Mouse (Mus musculus) gastrocnemius, adult 2 months (tissue): ENCODE measurements around the gene Aaas. TPM values are rescaled to one million over a fixed set of nuclear protein-coding genes. Genes with fewer than 3 reads are reported as not detected.

Experiments used
- DNase-seq: peaks from one replicate; pipeline ENCODE4 v3.0.0; 2022
- H3K27ac ChIP-seq: fragments of 200-600 bp; 2 replicates; pipeline ENCODE4 v1.8.1; 2022; ENCODE audit warnings: mild to moderate bottlenecking
- H3K4me3 ChIP-seq: fragments of 200-600 bp; 2 replicates; pipeline ENCODE4 v1.8.1; 2022; ENCODE audit warnings: mild to moderate bottlenecking, moderate library complexity
- CTCF ChIP-seq: fragments of 200-600 bp; IDR thresholded peaks from 2 replicates; pipeline ENCODE4 v1.8.1; 2022; ENCODE audit warnings: antibody characterized with exemption, mild to moderate bottlenecking, moderate library complexity
- intact Hi-C: fragments of 180-260 bp; cut with DNase I; formaldehyde crosslinking; loops from one replicate; pipeline ENCODE4 v1.15.1; 2025
- total RNA-seq, 2 experiments: library from RNA; stranded (reverse); gene quantifications; 2 replicates each; pipeline ENCODE4 v1.2.3; 2021

The Aaas gene
- total RNA-seq, 2 experiments from 2014 or later, result 5.7 to 7.8 TPM

DNA sequence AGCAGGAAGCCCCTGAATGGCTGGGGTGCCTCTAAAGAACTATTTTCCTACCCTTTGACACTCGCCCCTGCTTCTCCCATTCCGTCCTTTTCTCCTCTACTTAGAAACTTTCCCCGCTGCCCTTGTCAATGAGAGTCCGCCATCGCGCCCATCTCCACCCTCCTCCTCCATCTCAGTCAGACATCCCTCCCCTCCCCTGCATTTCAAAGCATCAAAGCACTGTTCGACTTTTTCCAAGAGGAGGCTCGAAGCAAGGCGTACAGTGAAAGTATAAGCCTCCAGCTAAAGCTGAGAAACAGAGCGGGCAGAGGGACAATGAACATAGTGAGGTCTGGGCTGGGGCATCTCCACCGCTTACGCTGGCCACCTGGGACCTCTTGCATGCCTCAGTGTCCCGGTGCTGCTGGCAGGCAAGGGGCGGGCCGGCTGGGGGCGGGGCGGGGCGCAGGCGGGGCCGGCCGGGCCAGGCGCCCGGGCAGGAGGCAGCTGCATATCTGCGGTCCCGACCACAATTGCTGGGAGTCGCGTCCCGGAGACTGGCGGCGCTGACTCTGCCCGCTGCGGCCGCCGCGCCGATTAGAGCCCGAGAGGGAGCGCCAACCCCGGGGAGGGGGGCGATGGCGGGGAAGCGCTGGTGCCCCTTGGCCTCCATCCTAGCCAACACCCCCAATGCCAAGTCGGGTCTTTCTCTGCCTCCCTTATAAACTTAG is 26.0 kb upstream of the Aaas start:
- TF ChIP-seq CTCF, result no peak
- peak overlapping the region; percentile 95 for H3K4me3 ChIP-seq
- intact Hi-C loops, result loop anchor here (2.0 to 5.0 kb wide), 3 partner anchors 22 to 139 kb away; no protein-coding TSS in a partner anchor
- peak overlapping the region; percentile 95 for H3K27ac ChIP-seq
- DNase-seq, result peak; percentile 83

DNA sequence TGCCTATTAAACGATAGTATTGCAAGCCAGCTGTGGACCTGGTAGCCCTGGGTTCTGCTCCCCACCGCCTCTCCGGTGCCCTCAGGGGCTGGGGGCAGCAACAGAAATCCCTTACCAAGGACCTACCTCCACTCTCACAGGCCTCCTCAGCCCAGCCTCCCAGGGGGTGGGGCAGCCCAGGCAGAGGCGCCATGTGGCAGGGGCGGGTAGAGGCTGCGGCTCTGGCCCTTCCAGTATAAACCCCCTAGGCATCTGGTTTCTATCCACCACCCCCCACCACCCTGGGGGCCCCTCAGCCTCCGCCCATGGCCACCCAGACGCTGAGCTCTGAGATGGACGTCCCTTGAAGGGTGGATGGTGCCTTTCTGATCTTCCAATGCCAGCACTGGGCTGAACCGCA is 20.2 kb upstream of the Aaas start:
- H3K27ac ChIP-seq, result no peak overlapping the region
- intact Hi-C loops, result no loop called here
- H3K4me3 ChIP-seq, result no peak overlapping the region
- no peak for DNase-seq
- TF ChIP-seq CTCF, result no peak

DNA sequence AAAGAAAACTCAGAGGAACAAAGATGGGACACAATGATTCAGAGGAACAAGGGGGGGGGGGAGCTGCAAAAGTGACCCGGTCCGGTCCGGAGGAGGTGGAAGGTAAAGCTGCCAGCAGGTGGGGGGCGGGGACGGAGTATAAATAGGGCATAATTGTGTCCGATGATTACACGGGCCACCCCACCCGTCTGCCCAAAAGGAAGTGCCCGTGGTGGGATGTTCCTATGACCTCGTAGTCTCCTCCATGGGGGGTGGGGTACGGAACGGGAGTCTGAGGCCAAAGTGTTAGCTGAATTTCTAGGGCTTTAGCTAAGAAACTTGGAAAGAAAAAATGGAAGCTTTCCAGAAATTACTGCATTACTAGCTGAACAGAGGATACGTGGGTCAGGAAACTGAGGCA is 19.4 kb upstream of the Aaas start:
- DNase-seq, result no peak
- TF ChIP-seq CTCF, result no peak
- Histone ChIP-seq H3K27ac (no peak overlapping the region), H3K4me3 (no peak overlapping the region)
- intact Hi-C loops, result no loop called here

DNA sequence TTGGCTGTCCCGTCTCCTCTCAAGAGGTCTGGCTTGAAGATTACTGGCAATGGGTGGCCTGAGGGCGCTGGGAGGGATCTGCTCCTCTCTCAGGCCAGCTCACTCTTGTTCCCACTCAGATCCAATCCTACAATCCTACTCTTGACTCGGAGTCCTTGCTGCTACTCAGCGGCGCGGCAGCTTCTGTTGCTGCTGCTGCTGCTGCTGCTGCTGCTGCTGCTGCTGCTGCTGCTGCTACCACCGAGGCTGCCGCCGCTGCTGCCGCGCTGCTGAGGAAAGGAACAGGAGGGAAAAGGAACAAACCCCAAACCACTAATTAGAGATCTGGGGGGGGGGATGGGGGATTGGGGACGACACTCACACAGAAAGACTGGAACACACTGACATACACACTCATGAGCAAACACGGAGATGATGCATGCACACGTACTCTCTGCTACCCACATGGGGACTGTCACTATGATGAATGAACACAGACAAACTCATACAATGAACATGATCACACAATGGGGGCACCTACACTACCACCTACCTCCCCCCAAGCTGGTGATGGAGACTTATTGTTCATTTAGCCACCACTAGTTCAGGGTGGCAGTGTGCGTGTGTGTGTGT is 16.3 kb upstream of the Aaas start, which contains the start of gene Sp7:
TSS of gene Sp7 (minus strand) at position 450 of the 612 bp plus-strand sequence.
- Histone ChIP-seq H3K4me3 (no peak within 1 kb of the TSS), H3K27ac (no peak within 1 kb of the TSS)
- no peak for TF ChIP-seq CTCF
- DNase-seq, result no peak
- intact Hi-C loops, result no loop called here

DNA sequence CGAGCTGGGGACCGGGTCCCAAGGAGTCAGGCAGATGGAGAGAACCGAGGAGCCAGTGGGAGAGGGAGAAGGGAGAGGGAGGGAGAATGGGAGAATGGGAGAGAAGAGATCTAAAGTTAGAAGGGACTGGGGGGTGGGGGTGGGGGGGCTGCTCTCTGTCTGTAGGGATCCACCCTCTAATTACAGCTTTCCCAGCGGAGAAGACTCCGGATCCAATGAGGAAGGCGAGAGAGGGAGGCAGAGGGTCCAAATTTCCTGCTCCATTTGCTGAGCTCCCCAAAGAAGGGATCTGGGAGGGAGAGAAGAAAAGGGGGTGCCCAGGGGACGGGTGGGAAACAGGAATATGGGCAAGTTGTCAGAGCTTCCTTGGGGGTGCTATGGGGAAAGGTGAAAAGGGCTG is 15.7 kb upstream of the Aaas start:
- no peak for DNase-seq
- TF ChIP-seq CTCF, result no peak
- H3K4me3 ChIP-seq, result no peak overlapping the region
- intact Hi-C loops, result no loop called here
- no peak overlapping the region for H3K27ac ChIP-seq

DNA sequence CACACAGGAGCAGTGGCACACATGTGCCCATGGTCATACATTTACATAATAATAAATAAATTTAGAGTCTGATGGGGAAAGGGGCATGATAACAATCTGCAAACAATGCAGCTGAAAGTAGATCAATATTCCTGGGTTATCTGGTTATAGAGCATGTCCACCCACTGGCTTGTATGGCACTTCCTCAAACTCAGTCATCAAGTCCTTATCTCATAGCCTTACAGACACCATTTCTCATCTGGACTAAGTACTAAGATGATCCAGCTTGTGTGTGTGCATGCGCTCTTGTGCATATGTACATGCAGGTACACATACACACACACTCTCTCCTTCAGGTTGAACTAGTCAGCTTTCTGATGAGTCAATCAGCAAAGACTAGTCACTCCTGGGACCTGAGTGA is 14.1 kb upstream of the Aaas start:
- no peak for TF ChIP-seq CTCF
- Histone ChIP-seq H3K4me3 (no peak overlapping the region), H3K27ac (no peak overlapping the region)
- DNase-seq, result no peak
- intact Hi-C loops, result no loop called here

DNA sequence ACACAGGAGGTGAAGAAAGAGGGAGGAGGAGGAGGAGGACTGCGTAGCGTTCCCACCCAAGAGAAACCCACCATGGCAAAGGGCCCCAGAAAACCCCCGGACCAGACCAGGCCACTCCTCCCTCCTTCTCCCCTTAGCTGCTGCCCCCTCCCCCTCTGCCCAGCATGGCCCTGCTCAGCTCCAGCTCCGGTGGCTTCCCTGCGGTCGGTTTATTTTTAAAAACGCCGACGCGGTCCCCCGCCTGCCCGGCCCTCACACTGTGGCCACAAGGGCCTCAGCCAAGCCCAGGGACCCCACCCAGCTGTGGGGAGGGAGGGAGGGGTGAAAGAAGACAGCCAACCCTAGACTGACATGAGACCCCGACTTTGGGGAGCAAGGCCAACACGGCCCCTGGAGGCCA is 12.1 kb upstream of the Aaas start:
- DNase-seq, result peak; percentile 69
- peak overlapping the region; percentile 78 for H3K27ac ChIP-seq
- H3K4me3 ChIP-seq, result peak overlapping the region; percentile 54
- no peak for TF ChIP-seq CTCF
- intact Hi-C loops, result no loop called here

DNA sequence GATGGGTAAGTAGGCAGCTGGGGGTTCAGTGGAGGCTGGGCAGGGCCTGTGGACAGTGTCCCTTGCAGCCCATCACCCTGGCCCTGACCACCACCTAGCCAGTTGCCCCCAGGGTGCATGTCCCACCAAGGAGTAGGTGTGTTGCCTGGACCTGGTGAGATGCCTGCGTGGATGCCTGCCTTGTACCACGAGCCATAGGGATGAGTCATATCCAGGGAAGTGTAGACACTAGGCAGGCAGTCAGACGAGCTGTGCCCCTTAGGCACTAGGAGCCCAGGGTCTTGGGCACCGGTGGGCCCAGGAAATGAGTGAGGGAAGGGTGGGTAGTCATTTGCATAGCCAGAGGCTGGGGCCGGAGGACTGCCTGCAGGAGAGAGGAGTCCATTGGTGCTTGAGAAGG is 8.3 kb upstream of the Aaas start:
- no peak overlapping the region for H3K4me3 ChIP-seq
- intact Hi-C loops, result no loop called here
- no peak overlapping the region for H3K27ac ChIP-seq
- DNase-seq, result no peak
- no peak for TF ChIP-seq CTCF

DNA sequence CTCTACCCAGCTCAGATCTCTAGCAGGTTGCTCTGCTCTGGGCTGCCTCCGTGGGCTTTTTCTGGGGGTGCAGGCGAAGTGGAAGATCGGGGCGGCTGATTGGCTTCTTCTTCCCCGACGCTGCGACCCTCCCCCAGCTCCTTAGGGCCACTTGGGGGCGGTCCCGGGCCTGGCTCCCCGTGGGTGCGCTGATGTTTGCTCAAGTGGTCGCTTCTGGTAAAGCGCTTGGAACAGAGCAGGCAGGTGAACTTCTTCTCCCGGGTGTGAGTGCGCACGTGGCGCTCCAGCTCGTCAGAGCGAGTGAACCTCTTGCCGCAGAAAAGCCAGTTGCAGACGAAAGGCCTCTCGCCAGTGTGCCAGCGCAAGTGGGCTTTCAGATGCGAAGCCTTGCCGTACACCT is 7.6 kb upstream of the Aaas start:
- Histone ChIP-seq H3K4me3 (no peak overlapping the region), H3K27ac (no peak overlapping the region)
- DNase-seq, result no peak
- no peak for TF ChIP-seq CTCF
- intact Hi-C loops, result no loop called here

DNA sequence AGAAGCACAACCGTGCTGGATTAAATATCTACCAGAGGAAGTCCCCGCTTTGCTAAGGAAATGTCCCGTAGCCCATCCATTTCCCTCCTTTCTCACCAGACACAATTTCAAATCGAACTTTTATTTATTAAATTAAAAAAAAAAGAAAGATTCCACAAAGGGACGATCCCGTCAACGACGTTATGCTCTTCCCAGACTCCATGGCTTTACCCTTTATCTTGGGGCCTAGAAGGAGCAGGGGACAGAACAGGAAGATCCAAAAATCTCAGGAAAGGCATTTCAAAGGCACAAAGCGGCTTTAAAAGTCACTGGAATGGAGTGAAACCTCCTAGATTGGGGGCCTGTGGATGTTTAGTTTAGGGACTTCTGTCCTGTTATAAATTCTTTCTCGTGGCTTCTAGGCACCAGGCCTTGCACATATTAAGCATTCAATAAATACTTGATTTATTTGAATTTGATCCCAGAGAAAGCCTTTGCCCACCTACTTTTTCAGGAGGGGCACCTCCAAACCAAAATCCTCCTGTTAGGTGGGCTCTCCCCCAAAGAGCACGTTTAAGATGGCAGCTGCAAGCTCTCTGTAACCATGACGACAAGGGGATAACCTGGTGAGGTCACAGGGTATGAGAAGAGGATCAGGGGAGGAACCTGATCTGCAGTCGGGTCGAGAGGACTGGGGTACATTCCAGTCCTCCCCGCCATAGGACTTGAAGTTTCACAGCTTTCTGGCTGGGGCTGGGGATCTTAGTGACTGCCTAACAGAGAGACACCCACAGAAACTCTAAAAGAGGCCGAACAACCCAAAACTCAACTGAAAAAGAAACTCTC is 6.1 kb upstream of the Aaas start:
- no peak for TF ChIP-seq CTCF
- Histone ChIP-seq H3K27ac (no peak overlapping the region; the same call in 1 of the 2 replicates), H3K4me3 (no peak overlapping the region)
- no peak for DNase-seq
- intact Hi-C loops, result no loop called here

DNA sequence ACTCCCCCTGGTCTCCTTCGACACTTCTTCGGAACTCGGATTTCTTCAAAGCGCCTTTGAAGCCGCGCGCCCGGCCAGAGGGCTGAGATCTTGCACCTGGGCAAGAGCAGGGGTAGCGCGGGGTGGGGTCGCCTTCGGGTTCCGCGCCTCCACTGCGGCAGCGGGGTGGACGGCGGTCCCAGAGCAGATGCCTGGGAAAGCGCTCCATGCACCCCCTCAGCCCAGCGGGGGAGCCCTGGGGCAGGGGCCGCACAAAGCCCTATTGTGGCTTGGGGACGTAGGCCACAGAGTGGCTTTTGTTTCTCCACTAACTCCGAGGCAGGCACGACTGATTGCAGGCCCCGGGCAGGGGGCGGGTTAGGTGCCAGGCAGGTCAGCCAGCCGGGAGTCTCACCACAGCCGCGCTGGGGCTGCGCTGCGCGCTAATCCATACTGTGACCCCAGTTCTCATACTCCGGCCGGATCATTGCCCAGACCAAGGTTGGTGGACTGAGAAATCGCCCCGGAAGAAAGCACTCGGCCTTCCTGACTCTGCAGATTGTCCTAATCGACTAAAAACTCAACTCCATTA is 5.4 kb upstream of the Aaas start:
- no peak for DNase-seq
- intact Hi-C loops, result no loop called here
- TF ChIP-seq CTCF, result no peak
- Histone ChIP-seq H3K27ac (peak overlapping the region; percentile 76), H3K4me3 (peak overlapping the region; percentile 83)

DNA sequence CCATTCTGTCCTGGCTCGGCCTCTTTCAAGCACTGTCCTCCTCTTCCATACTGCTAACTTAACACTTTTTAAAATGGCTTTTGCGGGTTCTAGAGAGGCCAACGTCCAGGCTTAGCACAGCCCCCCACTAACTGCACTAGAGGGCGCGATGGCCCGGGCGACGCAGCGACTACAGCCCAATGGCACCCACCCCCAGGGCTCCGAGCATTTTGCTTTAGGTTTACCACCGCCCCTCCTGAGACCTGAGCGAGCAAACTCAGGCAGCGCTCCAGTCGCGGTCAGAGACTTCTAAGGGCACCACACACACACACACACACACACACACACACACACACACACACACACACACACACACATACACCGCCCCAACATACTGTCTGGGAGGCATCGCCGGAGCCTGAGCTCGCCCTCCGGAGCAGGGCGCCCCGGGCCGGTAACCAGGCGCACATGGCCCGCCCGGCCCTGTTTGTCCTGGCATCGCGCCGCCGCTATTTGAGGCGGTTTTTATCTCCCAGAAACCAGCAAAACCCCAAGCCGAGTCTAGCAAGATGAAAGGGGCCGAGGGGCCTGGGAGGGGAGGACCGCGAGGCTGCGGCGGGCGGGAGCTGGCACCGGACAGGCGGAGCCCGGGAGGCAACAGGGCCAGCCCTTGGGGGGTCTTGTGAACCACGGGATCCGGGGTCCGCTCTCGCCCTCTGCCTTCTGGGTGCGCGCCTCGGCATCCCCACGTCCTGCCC is 4.7 kb upstream of the Aaas start:
- Histone ChIP-seq H3K27ac (peak overlapping the region; percentile 76), H3K4me3 (peak overlapping the region; percentile 83)
- peak; percentile 56 for TF ChIP-seq CTCF
- intact Hi-C loops, result no loop called here
- DNase-seq, result peak; percentile 70
